Mouse (Mus musculus) skeletal muscle tissue, adult 2 months (tissue): Measurements from ENCODE around the gene Stim2.

Experiments used
- DNase-seq: peaks from one replicate; pipeline ENCODE4 v3.0.0-alpha.2; 2012; ENCODE audit warnings: low read depth, low spot score

Gene Stim2

DNA sequence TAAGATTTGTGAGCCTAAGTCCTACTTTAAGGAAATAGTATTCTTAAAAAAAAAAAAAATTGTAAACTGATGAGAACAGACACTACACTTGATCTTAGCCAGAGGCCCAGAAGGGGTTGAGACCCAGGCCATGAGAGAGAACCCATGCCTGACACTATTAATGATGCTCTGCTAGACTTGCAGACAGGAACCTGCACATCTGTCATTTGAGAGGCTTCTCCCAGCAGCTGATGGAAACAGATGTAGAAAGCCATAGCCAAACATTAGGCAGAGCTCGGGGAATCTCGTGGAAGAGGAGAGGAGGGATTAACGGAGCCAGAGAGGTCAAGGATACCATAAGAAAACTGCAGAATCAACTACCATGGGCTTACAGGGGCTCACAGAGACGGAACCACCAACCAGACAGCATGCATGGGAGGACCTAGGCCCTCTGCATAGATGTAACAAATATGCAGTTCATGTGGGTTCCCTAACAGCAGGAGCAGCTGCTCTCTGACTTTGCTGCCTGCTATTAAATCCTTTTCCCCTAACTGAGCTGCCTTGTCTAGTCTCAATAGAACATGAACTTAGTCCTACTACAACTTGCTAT lies 50.9 kb downstream of the Stim2 start:
- DNase-seq: no peak

DNA sequence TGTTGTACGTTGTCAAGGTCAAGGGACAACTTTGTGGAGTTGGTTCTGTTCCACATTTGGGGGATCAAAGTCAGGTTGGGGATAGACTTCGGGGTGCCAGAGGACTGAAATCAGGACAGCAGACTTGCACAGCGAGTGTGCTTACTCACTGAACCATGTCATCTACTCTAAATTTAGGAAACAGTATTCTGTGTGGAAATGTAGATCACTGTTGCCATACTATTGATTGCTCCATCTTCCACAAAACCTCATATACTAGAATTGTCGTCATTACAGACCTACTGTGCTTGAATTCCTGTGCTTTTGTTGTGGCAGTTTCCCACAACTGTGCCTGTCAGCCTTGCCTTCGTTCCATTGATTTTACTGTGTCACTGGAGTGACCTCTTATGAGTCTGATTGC lies 51.6 kb downstream of the Stim2 start:
- DNase-seq: no peak

DNA sequence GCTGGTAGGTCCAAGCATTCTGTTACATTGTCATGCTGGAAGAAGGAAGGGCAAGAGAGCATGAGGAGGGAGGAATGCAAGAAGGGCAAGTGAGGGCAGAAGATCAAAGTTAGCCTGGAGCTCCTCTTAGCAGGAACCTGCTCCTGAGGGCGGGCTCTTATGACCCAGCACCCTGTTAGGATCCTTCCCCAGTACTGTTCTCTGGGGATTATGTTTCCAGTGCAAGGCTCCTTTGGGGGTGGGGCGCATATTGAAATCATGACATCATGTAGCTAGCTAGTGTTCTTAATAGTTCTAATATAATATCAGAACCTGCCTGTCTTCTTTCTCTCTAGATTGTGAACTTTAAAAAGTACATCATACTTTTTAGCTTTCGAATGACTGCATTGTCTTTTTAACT lies 52.8 kb downstream of the Stim2 start:
- no peak for DNase-seq

DNA sequence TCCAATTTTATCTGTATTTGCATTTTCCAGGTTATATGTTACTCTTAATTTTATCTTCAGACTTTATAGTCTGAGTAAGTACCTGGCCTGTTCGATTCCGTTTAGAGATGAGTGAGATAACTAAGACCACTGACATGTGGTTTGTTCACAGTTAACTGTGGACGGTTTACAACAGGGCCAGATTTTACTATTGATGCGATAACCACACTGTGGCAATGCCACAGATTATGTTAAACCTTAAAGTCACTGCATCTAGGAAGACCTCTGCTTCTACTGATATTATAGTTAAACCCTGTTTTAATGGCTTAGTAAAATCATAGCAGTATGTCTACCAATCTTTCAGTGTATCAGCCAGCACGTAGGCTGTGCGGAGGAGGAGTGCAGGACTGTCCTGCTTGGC lies 53.9 kb downstream of the Stim2 start:
- DNase-seq: no peak

DNA sequence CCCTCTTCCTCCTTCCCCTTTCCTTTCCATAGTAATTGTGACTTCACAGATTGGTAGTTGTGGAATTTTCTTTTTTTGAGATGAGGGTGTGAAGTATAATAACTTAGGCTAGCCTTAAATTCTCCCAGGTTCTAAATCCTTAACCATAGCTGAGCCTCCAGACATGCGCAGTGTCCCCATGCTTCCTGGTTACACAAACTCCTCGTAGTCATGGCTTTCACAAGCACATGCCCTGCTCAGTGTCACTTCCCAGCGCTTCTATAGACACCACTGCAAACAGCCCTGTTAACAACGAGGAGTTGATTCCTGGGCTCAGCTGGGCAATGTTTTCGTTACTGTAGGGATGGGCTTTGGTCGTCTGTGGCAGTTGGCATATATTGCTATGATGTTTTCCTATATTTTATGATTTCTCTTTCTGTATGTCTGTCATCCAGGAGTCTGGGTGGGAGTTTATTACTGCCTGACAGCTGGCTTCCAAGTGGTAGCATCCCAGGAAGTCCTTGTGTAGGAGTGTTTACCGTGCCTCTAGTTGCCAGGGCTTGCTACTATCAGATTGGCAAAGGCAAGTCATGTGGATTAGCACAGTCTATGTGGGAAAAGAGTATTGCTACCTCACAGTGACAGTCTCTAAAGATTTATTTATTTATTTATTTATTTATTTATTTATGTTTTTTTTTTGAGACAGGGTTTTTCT lies 55.5 kb downstream of the Stim2 start:
- no peak for DNase-seq

DNA sequence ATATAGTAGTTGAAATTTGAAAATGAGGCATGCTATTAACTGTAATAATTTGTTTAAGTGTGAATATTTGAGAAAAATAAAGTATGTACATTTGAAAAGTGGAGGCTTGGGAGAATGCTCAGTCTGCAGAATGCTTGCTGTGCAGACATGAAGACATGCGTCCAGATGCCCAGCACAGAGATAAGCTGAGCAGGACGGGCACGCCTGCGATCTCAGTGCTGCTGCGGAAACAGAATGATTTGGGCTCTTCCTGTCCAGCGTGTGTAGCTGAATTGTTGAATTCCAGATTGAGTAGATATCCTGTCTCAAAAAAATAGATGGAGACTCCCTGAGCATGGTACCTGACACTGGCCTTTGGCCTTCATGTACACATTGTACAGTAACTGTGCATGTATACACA lies 58.0 kb downstream of the Stim2 start:
- DNase-seq: no peak

DNA sequence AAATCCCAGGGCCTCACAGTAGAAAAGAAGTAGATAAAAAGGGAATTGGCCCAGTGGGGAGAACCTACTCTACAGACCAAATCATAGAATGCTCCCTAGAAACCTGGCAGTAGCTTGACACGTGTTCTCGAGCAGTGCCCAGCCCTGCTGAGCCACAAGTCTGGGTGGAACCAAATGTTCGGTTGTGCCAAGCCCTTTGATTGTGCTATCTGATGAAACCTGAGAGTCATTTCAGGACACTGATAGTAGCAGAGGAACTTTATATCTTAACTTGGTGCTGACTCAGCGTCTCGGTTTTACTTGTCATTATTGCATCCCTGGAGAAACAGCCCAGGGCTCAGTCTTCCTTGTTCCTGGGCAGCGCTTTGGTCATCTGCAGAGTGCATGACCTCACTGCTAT lies 61.7 kb downstream of the Stim2 start:
- DNase-seq: peak; percentile 13

DNA sequence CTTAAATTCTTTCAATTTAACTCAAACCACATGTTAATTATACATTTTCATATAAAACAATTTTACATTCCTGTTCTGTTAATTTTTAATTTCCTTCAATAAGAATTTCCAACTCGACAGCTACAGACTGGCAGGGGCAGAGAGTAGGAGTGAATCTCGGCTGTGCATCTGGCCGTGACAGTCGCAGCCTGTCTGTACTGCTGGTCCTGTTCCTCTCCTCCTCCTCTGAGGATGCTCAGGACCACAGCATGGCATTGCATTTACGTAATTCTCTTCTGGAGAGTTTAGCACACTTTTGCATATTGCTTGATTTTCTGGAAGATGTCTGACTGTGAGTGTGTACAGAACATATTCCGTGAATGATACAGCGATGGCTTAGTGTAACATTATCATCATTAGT lies 63.8 kb downstream of the Stim2 start:
- no peak for DNase-seq

DNA sequence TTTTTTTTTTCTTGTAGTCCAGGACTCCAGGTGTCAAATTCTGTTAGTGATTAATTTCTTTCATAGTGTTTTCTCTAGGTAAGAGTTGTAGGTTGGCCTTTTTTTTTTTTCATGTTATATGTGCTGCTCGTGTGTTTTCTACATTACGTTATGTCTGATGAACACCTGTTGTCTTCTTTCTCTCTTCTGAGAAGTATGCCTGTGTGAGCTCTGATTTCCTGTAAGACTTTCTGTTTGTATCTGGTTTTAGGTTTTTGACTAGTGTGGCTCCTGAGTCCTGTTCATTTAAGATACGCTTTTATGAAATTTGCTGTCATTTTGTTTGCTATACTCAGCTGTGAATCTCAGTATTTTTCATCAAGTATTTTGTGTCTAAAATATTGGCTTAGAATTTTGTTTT lies 69.3 kb downstream of the Stim2 start:
- DNase-seq: no peak

DNA sequence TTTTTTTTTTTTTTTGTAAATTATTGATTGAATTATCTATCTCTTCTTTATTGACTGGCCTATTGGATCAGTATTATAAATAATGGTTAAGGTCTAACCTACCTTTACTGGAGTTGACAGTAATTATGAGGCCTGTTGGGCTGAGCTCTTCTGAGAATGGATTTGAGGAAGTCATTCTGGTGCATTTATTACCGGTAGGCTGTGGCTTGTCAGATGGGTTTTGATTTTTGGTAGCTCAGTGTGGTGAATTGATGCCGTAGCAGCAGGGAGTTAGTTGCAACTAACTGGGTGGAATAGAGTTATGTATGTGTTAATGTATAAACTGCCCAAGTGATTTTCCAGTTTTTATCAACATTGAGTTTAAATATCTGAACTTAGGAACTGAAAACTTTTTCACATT lies 72.2 kb downstream of the Stim2 start:
- no peak for DNase-seq

DNA sequence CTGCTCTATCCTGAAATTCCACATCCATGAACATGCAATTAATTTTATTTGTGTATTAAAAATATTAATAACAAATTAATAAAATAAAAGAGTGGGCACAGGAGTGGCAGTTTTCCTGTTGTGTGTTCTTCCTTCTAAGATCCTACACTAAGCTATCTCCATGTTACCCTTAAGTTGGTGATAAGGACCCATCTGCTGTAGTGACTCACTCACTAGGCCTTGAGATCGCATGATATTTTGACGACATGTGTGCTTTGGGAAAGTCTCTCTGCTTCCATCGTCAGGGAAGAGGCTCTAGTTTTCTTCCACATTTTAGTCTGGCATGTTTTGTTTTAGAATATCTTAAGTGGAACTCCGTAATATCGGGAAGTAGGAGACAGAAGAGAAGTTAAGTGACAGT lies 73.0 kb downstream of the Stim2 start:
- no peak for DNase-seq

DNA sequence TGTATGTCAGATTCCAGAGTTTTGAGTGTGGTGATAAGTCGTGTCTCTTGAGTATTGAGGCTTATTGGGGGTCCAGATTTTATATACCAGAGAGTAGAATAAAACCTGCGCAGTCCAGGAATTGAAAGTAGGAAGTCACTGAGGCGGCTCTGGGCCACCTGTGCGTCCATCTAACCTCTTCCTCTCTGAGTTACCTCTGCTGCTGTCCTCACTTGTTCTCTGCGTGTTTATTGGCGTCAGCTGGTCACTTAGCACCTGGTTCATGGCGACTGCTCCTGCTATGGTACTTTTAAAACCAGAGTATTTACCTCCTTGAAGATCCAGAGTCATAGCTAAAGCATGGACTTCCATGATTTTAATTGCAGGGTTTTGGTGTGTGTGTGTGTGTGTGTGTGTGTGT lies 73.4 kb downstream of the Stim2 start:
- DNase-seq: no peak

DNA sequence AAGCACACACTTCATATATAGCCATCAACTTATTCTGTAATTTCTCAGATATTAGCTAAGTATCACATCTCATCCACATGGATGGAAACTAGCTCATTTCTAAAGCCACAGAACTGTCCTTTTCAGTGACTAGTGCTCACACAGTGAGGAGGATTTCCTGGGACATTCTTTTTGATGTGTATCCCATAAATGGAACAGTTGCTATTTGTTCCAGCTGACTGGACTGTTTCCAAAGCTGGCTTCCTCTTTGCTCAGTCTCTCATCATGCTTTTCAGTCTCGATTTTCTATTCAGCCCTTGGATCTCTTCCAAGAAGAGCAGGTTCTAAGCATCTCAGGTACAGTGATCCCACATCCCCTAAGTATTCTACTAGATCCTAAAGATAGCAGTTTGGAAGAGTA lies 75.0 kb downstream of the Stim2 start:
- DNase-seq: peak; percentile 30

DNA sequence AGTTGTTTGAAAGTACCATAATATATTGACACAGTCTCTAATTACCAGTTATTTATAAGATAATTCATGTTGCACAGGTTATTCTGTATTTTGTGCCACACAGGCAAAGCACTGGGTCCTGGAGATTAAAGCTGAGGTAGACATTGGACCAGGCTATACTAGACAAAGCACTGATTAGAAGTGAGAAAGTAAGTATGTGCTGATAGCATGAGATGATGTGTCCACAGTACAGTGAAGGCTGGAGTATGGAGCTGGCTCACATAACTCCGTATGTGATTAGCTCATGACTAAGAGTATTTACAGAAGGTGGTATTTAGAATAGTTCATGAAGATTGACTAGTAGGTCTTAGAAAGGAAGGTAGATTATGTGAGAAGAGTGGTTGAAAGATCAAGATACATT lies 81.7 kb downstream of the Stim2 start:
- DNase-seq: no peak

DNA sequence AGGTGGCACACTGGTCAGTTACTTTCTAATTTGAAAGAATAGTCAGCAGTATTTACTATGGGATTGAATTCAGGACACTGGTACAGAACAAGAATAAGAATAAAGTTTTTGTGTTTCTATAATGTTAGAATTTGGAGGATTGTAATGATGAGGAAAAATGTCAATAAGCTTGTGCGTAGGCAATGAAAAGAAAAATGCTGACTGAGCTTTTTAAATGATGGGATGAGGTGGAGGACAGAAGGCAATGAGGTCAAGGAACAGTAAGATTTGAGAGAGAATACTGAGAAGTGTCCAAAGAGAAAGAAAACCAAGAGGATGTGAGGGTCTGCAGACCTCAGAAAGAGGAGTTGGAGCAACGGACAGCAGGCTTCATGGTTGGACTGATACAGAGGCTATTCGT lies 89.6 kb downstream of the Stim2 start:
- no peak for DNase-seq

DNA sequence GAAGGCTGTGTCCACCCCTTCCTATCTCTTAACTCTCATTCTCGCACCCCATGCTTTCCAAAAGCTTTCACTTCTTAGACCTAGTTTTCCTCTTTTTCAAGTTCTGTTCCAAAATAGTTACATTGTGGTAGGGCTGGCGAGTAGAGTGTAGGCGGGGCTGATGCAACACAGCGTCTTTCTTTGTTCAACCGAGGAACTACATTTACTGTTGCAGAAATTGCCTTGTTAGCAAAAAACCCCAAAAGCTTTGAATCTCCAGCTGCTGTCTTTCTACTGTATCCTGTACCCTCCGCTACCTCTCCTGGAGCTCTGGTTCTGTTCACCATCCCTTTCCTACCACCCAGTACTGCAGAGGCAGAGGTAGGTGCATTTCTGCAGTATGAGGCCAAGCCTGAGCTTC lies 99.9 kb downstream of the Stim2 start:
- DNase-seq: no peak

DNA sequence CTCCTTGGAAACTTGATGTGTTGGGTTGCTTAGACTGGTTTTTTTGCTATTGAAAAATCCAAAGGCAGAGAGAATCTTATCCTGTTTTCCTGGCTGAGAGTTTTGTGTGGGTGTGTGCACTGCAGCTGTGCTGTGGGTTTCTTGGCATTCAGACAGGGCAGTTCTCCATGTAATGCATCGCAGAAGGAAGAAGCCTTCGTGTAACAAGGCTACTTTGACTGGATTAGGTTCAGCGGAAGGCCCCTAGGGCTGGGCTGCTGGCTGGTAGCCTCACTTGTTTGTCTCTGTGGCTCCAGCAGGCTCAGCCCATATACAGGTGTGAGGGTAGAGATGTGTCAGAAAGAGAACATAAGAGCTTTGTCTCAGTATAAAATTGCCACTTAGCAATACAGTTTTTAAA lies 102.6 kb downstream of the Stim2 start:
- DNase-seq: peak; percentile 72

DNA sequence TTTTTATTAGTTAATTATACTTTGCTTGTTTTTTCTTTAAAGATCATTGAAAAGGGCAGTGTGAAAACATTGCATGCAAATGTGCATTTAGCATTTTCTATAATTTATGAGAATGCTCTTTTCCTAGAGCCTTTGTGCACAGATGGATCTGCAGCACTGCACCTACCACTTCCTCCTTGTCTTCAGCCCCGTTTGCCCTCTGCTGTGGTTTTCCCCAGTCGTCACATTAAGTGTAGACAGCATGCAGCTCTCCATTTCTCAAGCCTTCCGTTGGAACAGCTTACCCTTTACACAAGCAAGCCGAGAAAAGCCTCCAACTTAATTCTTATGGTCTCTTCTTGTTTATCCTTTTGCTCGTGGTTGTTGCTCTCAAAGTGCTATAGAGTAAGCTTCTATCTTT lies 103.0 kb downstream of the Stim2 start:
- no peak for DNase-seq

DNA sequence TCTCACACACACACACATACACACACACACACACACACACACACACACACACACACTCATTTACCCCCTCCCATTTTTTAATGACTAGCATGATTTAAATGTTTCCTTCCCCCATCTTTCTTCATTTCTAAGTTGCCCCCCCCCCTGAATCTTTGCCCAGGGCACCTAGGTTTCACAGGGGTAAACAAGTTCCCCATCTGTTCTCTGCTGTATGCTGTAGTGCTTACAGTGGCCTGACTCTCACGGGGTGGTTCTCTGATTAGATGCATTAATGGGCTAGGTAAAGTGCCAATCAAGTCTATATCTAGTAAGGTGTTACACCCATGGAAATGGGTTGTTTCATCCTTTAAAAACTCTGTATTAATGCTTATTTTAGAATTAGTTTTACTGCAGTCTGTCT lies 103.7 kb downstream of the Stim2 start:
- no peak for DNase-seq

DNA sequence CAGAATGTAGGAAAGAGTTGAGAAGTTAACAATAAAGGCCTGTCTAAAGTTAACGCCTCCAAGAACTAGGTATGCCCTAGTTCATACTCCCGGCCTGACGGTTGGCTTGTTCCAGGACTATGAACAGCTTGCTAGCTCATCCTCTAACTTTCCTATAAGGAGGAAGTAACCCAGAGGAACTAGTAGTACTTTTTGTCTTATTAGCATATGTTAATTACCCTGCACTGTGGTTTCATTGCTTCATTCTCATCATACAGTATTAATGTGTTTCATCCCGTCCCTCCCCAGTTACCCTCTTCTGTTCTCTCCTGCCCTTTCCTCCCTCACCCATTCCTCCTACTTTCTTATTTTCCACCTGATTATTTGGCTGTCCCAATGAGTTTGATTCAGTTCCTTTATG lies 108.4 kb downstream of the Stim2 start:
- no peak for DNase-seq

DNA sequence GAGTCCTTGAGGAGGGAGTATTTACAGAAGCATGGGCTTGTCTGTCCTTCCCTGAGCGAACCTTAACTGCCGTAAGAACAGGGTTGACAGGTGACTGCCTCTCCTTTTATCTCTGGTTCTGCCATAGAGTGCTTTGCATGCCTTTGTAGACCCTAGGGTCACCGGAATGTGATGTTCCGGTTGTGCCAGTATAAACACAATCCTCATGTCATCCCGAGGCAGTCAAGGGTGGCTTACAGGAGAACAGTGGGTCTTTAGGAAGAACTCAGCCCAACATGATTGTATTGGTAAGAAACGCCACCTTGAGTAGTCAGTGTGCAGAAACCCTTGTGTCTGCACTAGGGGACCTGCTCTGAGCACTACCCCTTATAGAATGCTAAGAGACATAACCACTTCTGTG lies 108.8 kb downstream of the Stim2 start:
- no peak for DNase-seq

DNA sequence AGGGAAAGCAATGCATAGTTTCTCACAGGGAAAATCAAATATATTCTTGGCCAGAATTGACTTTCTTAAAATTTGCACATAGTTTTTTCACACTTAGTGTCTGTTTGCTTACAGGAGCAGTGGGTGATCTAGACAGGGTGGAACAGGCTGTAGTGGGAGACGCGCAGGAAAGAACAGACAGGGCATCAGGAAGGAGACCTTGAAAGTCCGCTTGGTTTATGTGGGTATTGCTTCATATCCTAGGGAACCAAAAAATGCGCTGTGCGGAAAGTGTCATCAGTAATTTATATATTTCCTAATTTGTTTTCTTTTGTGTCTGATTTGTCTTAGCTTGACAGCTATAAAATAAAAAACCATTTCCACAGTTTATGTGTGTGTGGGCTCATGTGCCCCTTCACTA lies 110.8 kb downstream of the Stim2 start:
- no peak for DNase-seq

DNA sequence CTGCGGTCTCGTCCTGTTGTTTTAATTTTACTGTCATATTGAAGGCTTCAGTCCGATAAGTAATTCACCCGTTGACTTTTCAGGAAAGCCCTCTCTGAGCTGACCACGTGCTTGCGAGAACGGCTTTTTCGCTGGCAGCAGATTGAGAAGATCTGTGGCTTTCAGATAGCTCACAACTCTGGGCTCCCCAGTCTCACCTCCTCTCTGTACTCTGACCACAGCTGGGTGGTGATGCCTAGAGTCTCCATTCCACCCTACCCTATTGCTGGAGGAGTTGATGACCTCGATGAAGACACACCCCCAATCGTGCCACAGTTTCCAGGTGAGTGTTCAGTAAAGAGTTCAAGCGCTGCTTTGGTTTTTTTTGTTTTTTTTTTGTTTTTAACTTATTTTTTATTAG lies 112.5 kb downstream of the Stim2 start:
- DNase-seq: no peak

DNA sequence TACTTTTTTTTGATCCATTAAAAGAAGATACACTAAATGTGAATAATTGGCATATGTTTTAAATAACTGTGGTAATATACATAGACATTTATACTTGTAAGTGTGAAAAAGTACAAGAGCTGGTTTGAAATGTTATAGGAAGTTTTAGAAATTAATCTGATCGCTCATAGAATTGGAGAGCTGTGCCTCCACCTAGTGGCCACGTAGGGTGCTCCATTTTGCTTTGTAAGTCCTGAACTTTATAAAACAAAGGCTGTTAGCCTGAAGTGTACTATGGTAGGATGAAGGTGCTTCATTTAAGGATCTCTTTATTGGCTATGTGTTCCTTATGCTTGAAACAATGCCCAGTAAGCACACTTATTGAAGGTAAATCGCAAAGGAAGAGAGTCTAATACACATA lies 115.0 kb downstream of the Stim2 start:
- DNase-seq: peak; percentile 48
